Mouse (Mus musculus) kidney, embryonic 14.5 days (tissue): ENCODE measurements around the gene Spata7. TPM values are rescaled to one million over a fixed set of nuclear protein-coding genes. Genes with fewer than 3 reads are reported as not detected.

Source experiments
- ATAC-seq: fragments of 200-750 bp; cut with Nextera tagmentation; 2 replicates; pipeline ENCODE4 v1.8.0; 2017; ENCODE audit warnings: moderate number of reproducible peaks, mild to moderate bottlenecking, moderate TSS enrichment, moderate library complexity; ENCODE audit not compliant: low FRiP score, low TSS enrichment
- H3K27ac ChIP-seq: fragments of 300-500 bp; sonication (generic); 2 replicates; pipeline ENCODE4 v1.5.1; 2014; ENCODE audit warnings: low read depth, mild to moderate bottlenecking, low read length, moderate library complexity, mixed read lengths
- H3K27me3 ChIP-seq: fragments of 300-500 bp; sonication (generic); 2 replicates; pipeline ENCODE4 v1.6.1; 2014; ENCODE audit warnings: mild to moderate bottlenecking, low read length; ENCODE audit not compliant: control insufficient read depth, insufficient read depth
- H3K36me3 ChIP-seq: fragments of 300-500 bp; sonication (generic); 2 replicates; pipeline ENCODE4 v1.6.1; 2014; ENCODE audit warnings: low read length, mixed read lengths; ENCODE audit not compliant: control insufficient read depth, insufficient read depth
- H3K4me1 ChIP-seq: fragments of 300-500 bp; sonication (generic); 2 replicates; pipeline ENCODE4 v1.6.1; 2014; ENCODE audit warnings: low read length, mixed read lengths; ENCODE audit not compliant: control insufficient read depth, insufficient read depth
- H3K4me2 ChIP-seq: fragments of 300-500 bp; sonication (generic); replicated peaks from 2 replicates; pipeline ENCODE4 v1.6.1; 2014; ENCODE audit warnings: low read depth, mild to moderate bottlenecking, low read length
- H3K4me3 ChIP-seq: fragments of 300-500 bp; sonication (generic); 2 replicates; pipeline ENCODE4 v1.5.1; 2014; ENCODE audit warnings: mild to moderate bottlenecking, low read length
- H3K9ac ChIP-seq: fragments of 300-500 bp; sonication (generic); 2 replicates; pipeline ENCODE4 v1.6.1; 2014; ENCODE audit warnings: low read depth, mild to moderate bottlenecking, low read length, moderate library complexity
- H3K9me3 ChIP-seq: fragments of 300-500 bp; sonication (generic); 2 replicates; pipeline ENCODE4 v1.6.1; 2016; ENCODE audit warnings: low read length; ENCODE audit not compliant: control insufficient read depth
- WGBS: fragments of 180-500 bp; shearing (Covaris S2); extraction: QIAGEN DNeasy Blood & Tissue Kit; methylation state at CpG from one replicate; pipeline ENCODE4 v1.1.7; 2014; 5-methylcytosine and 5-hydroxymethylcytosine counted together
- polyA plus RNA-seq: library from polyadenylated mRNA; unstranded; fragments of >200 nt; fragmentation: Nextera tagmentation; extraction: Ambion mirVana; gene quantifications from 2 replicates; pipeline ENCODE4 v1.2.1, GENCODE M21; 2014

Gene Spata7
- 18.6 and 18.7 TPM in 2 replicates for polyA plus RNA-seq

DNA sequence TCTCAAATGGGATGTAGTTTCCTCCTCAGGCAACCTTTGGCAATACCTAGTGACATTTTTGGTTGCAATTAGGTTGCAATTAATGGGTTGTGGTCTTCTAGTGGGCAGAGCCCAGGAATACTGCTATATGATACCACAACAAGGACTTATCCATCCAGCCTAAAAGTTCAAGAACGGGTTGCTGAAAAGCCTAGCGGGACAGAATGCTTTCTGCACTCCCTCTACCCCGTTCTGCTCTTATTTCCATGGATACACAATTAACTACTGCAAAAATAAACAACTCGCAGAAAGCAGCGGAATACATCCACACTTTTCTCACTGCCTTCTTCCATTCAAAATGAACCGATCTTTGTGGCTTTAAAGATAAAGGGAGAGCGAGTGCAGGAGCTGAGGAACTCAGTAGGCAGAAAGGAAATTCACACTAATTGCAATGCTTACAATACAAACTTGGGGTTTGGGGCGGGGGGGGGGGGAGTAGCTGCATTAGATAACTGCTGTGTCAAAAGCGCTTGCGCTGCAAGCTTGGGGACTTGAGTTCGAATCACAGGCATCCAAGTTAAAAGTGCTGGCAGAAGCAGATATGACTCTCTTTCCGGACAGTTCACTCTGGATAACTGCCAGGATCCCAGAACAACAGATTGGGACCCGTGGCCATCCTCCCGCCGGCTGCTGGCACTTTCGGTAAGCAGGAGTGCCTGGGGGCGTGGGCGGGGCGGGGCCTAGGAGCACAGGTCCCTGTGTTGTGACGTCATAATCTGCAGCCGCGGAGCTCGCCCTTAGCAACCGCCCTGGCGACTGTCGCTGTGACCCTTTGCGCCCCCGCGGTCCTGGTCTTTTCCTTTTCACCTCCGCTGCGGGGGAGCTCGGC, at the start of gene Spata7:
Gene Spata7, plus strand, starts transcription at position 766 of the 868 bp plus-strand sequence.
- 4% methylated on average over 32 of the region's 32 CpGs for whole genome bisulfite sequencing
- Histone ChIP-seq H3K4me1 (peaks cover 4% of the 10 kb centered on the region; the same call in 1 of the 2 replicates), H3K36me3 (no peaks in the 10 kb centered on the region; the same call in 1 of the 2 replicates), H3K9me3 (peaks cover 4% of the 10 kb centered on the region), H3K27me3 (no peaks in the 10 kb centered on the region), H3K4me2 (peak within 1 kb of the TSS; percentile 43), H3K27ac (no peak within 1 kb of the TSS; the same call in 1 of the 2 replicates), H3K9ac (peak within 1 kb of the TSS; percentile 66), H3K4me3 (peak within 1 kb of the TSS; percentile 84)
- ATAC-seq = peak; percentile 97

- H3K9ac ChIP-seq = no peak overlapping the region
- no peaks in the 10 kb centered on the region for H3K36me3 ChIP-seq
- H3K9me3 ChIP-seq = no peaks in the 10 kb centered on the region
- no peaks in the 10 kb centered on the region for H3K27me3 ChIP-seq
- no peak overlapping the region for H3K4me2 ChIP-seq
- H3K4me3 ChIP-seq = no peak overlapping the region
- 39% methylated on average over 3 of the region's 3 CpGs for WGBS
- ATAC-seq = no peak
- no peaks in the 10 kb centered on the region for H3K4me1 ChIP-seq
- no peak overlapping the region for H3K27ac ChIP-seq
These were observed 42.7 kb upstream of the Spata7 start for GRCm38 (mm10) chr12:98585302-98585701.

GRCm38 (mm10) chr12:98588573-98588972, 39.4 kb upstream of the Spata7 start:
- Histone ChIP-seq H3K4me2 (no peak overlapping the region), H3K36me3 (no peaks in the 10 kb centered on the region), H3K9me3 (no peaks in the 10 kb centered on the region; the same call in none of the 2 replicates), H3K4me1 (no peaks in the 10 kb centered on the region), H3K4me3 (no peak overlapping the region), H3K27me3 (no peaks in the 10 kb centered on the region), H3K9ac (no peak overlapping the region), H3K27ac (no peak overlapping the region)
- 64% methylated on average over 6 of the region's 6 CpGs for WGBS
- ATAC-seq = no peak

DNA sequence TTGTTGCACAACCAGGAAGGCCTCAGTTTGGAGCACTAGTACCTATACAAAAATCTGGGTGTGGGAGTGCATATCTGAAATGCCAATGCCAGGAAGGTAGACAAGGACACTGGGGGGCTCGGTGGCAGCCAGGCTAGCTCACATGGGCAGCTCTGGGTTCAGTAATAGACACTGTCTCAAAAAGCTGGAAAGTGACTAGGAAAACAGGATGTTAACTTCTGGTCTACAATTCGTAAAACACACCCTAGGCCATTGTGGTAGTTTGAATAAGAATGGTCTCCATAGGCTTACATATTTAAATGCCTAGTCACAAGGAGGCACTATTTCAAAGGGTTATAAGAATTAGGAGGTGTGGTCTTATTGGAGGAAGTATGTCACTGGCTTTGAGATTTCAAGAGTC, 36.9 kb upstream of the Spata7 start:
- H3K9me3 ChIP-seq = no peaks in the 10 kb centered on the region; the same call in none of the 2 replicates
- H3K9ac ChIP-seq = no peak overlapping the region
- ATAC-seq = no peak
- 96% methylated on average over 2 of the region's 2 CpGs for WGBS
- H3K4me2 ChIP-seq = no peak overlapping the region
- no peaks in the 10 kb centered on the region for H3K27me3 ChIP-seq
- H3K4me1 ChIP-seq = no peaks in the 10 kb centered on the region
- H3K4me3 ChIP-seq = no peak overlapping the region
- no peak overlapping the region for H3K27ac ChIP-seq
- H3K36me3 ChIP-seq = no peaks in the 10 kb centered on the region

GRCm38 (mm10) chr12:98600861-98601260, 27.1 kb upstream of the Spata7 start:
- 94% methylated on average over 5 of the region's 5 CpGs for WGBS
- H3K9ac ChIP-seq = no peak overlapping the region
- H3K36me3 ChIP-seq = no peaks in the 10 kb centered on the region
- ATAC-seq = no peak
- no peak overlapping the region for H3K4me2 ChIP-seq
- H3K4me1 ChIP-seq = no peaks in the 10 kb centered on the region
- no peak overlapping the region for H3K4me3 ChIP-seq
- H3K27ac ChIP-seq = no peak overlapping the region
- H3K9me3 ChIP-seq = 0 out of 2 replicates have a peak, but pooled peaks cover 4% of the 10 kb centered on the region
- H3K27me3 ChIP-seq = no peaks in the 10 kb centered on the region

GRCm38 (mm10) chr12:98602114-98602513, 25.8 kb upstream of the Spata7 start:
- no peak overlapping the region for H3K27ac ChIP-seq
- H3K4me3 ChIP-seq = no peak overlapping the region
- no peaks in the 10 kb centered on the region for H3K27me3 ChIP-seq
- H3K4me2 ChIP-seq = no peak overlapping the region
- 0 out of 2 replicates have a peak, but pooled peaks cover 4% of the 10 kb centered on the region for H3K9me3 ChIP-seq
- no peaks in the 10 kb centered on the region for H3K36me3 ChIP-seq
- H3K9ac ChIP-seq = no peak overlapping the region
- ATAC-seq = no peak
- WGBS = 44% methylated on average over 6 of the region's 6 CpGs
- H3K4me1 ChIP-seq = no peaks in the 10 kb centered on the region

GRCm38 (mm10) chr12:98605264-98605663, 22.7 kb upstream of the Spata7 start:
- 85% methylated on average over 1 of the region's 1 CpGs for WGBS
- no peaks in the 10 kb centered on the region for H3K9me3 ChIP-seq
- H3K4me1 ChIP-seq = no peaks in the 10 kb centered on the region
- H3K36me3 ChIP-seq = no peaks in the 10 kb centered on the region
- no peak overlapping the region for H3K27ac ChIP-seq
- no peaks in the 10 kb centered on the region for H3K27me3 ChIP-seq
- no peak for ATAC-seq
- no peak overlapping the region for H3K4me2 ChIP-seq
- H3K9ac ChIP-seq = no peak overlapping the region
- H3K4me3 ChIP-seq = no peak overlapping the region

DNA sequence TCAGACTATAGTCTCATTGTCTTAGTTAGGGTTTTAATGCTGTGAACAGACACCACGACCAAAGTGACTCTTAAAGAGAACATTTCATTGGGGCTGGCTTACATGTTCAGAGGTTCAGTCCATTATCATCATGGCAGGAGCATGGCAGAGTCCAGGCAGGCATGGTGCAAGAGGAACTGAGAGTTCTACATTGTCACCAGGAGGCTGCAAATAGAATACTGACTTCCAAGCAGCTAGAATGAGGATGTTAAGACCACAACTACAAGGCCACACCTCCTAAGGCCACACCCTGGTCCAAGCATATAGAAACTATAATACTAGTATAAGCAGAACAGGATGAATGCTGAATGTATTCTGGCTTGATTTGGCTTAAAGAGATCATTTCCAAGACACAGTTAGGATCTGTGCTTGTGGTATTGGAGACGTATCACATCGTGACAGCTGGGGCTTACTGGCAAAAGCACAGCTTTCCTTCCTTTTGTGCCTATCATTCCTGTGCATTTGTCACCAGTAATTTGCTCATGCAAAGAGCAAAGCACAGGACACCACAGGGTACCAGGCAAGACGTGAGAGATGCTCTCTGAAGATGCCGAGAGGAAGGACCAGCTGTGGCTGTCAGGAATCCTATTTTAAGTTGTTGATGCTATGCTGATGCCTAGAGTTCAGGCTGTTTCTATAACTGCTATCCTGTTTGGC, 21.2 kb upstream of the Spata7 start:
- WGBS = 77% methylated on average over 5 of the region's 5 CpGs
- Histone ChIP-seq H3K27me3 (no peaks in the 10 kb centered on the region), H3K9ac (no peak overlapping the region), H3K4me1 (no peaks in the 10 kb centered on the region), H3K9me3 (no peaks in the 10 kb centered on the region), H3K27ac (no peak overlapping the region), H3K4me2 (no peak overlapping the region), H3K4me3 (no peak overlapping the region), H3K36me3 (no peaks in the 10 kb centered on the region)
- ATAC-seq = no peak

DNA sequence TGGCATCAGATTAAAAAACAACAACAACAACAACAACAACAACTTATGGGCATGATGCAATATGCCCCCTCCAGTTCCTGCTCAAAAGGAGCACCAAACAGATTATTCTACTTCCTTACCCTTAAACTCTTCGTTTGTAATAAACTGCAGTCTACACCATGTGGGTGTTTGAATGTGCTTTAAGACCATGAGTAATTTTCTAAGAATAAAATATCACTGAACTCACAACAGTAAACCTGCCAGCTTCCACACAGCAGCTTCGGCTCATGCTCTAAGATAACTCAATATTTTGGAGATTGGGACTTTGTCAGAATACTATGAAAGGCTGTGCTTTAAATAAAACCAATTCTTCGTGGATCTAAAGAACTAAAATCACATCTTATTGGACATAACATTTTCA, 17.6 kb upstream of the Spata7 start:
- Histone ChIP-seq H3K27me3 (no peaks in the 10 kb centered on the region), H3K36me3 (no peaks in the 10 kb centered on the region), H3K4me2 (no peak overlapping the region), H3K27ac (no peak overlapping the region), H3K4me3 (no peak overlapping the region), H3K4me1 (no peaks in the 10 kb centered on the region), H3K9me3 (no peaks in the 10 kb centered on the region), H3K9ac (no peak overlapping the region)
- WGBS = 67% methylated on average over 3 of the region's 3 CpGs
- ATAC-seq = no peak
